Mouse (Mus musculus): Measurements from ENCODE around the gene Nsun7. TPM values are rescaled to one million over a fixed set of nuclear protein-coding genes. Genes with fewer than 3 reads are reported as not detected.
A peak's percentile ranks its signal among the peaks of the same experiment; 100 is the strongest.

The Nsun7 gene
- total RNA-seq, 2 experiments from 2014 or later = 4.5 to 5.1 TPM

DNA sequence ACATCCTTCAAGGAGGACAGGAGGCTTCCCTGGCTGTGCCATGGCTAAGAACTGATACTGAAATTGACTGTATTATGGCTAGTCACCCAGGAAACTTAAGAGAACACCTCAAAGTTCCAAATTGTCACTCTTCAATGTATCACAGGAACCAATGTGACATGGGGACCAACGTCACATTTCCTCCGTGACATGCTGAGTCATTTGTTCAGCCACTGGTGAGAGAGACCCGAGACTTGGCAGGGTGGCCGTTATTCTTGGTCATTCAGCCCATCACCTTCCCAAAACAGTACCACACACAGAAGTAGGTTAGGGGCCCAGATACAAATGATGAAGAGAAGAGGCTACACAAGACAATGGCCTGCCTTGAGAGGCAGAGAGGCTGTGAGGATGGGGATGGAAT, 63.4 kb downstream of the Nsun7 start:
- peak in 1 of 2 experiments; percentile 8 for DNase-seq (ENCODE audit: extremely low spot score in 1 of 2, low spot score in 2 of 2)
- intact Hi-C loops (cut with DNase I) = loop anchor here (5.0 kb wide), 1 partner anchor 61 kb away; no protein-coding TSS in a partner anchor

DNA sequence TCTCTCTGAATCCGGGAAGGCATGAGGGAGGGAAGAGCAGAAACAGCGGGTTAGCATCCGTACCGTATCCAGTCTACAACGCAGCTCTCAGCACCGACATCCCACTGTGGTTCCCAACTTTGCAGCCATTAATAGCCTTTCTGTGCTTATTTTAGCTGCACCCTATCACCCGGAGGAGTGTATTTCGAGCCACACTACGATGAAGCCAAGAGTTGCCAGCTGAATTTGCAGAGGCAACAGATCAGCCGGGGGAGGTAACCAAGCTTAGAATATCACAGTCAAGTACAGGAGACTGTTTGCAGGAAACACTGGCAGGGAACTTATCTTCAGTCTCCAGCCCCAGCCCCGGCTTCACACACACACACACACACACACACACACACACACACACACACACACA, 63.9 kb downstream of the Nsun7 start:
- intact Hi-C loops (cut with DNase I) = loop anchor here (5.0 kb wide), 1 partner anchor 61 kb away; no protein-coding TSS in a partner anchor

DNA sequence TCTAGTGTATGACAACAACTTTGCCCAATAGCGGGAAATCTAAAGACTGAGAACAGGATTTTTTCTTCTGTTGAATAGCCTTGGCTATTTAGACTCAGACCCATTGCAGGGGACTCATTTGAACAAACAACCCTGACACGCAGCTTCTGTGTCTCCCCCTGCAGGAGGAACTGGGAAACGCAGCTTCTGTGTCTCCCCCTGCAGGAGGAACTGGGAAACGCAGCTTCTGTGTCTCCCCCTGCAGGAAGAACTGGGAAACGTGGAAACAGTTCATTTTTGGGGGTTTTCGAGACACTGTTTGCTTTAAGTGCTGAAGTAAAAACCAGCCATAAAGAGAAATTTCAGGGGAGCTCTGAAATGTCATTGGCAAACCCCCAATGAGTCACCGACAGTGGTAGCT, 66.7 kb downstream of the Nsun7 start:
- no peak for DNase-seq (ENCODE audit: extremely low spot score in 1 of 2, low spot score in 2 of 2)
- intact Hi-C loops (cut with DNase I) = no loop called here

More for the DNA sequence above, 63.9 kb downstream of the Nsun7 start:
- peak in 1 of 2 experiments; percentile 71 for DNase-seq (ENCODE audit: extremely low spot score in 1 of 2, low spot score in 2 of 2)

DNA sequence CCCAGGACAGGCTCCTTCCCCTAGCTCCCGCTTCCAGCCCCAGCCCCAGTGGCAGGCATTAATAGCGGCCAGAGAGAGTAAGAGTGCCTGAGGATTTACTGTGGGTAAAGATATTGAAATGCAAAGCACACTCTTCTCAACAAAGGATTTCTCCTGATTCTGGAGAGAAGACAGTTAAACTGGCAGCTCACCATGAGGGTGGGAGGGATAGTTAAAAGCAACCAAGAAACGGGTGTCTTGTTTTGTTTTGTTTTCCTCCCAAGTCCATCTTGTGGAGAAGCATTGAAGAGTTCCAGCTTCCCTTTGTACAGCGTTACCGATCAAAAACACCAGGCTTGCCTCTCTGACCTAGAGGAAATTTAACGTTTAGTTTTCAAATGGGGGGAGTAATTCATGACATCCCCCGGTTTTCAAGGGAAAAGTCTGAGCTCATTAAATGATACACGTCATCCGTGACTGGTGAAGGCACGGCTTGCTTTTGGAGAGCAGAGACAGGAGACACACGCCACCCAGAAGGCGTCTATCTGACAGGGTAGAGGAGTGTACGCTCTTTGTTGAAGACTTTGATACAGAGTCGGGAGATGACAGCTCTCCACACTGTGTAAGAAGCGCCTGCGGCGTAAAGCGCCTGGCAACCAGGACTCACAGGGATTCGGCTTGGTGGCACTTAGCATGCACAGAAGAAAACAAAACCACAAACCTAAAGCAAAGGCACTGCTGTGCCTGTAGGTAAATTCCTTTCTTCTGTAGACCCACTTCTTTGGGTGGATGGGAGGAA, 68.4 kb downstream of the Nsun7 start:
- DNase-seq (ENCODE audit: extremely low spot score in 1 of 2, low spot score in 2 of 2) = peak in 1 of 2 experiments; percentile 27
- intact Hi-C loops (cut with DNase I) = no loop called here

DNA sequence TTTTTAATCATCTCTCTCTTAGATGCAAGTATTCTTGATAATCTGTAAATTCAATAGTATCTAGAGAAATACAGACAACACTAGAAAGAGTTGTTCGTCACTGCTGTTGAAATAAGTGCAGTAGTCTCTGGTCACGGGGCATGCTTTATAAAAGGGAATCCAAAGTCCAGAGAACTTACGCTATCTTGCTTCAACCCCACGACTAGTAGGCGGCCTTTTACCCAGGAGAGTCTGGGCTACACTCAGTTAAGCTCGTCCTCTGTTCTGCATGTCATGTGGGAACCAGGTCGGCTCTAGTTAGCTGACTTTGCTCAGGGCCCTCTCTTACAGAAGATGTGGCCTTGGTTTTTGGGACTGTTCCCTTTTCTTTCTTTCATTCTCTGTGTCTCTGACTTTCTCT, 69.1 kb downstream of the Nsun7 start:
- no peak for DNase-seq (ENCODE audit: extremely low spot score in 1 of 2, low spot score in 2 of 2)
- intact Hi-C loops (cut with DNase I) = no loop called here

DNA sequence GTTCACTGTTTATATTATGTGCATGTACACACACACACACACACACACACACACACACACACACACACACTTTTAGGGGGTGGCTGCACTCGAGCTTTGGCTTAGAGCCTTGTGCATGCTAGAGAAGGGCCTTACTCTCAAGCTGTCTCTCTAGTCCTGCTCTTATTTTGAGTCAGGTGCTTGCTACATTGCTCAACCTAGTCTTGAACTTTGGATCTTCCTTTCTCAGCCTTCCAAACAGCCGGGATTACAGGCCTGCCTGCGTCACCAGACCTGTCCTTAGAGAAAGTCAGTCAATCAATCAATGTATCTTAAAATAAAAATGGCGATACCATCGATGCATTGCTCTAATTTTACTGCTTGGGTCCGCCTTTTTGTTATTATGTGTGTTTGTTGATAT, 71.1 kb downstream of the Nsun7 start:
- intact Hi-C loops (cut with DNase I) = no loop called here
- DNase-seq (ENCODE audit: extremely low spot score in 1 of 2, low spot score in 2 of 2) = no peak

DNA sequence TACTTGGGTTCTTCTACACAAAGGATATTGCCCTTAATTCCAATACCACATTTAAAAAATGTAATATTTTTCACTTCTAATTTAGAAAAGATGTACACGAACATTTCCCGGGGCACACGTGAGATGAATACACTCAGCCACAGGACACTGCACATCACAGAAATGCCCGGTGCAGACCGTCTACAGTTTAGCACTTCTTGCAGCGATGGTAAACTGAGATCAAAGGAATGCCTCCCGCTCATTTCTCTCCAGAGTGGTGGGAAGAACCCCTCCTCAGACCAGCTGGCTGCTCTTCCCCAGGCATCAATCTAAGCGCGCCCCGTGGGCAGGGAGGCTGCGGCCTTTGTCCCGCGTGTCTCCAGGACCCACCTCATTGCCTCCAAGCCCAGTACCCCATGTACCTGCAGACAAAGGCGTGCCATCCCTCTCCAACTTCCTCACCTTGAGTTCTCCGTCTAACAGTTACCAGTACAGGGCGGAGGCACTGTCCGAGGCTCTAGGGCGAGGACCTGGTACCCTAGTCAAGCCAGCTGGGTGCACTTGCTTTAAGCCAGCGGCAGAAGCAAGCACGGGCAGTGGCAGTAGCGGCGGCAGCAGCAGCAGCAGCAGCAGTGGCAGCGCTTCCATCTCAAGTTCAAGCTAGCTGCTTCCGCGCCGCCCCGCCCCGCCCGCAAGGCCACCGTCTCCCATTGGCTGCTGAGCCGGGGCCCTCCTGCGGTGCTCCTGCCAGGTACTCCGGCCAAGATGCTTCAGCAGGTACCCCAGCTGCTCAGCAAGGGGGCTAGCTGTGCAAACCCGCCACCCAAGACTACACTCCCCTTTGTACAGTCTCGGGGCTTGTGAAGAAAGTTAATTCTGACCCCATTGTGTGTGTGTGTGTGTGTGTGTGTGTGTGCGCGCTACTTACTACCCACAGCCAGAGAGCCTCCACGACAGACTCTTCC, 77.6 kb downstream of the Nsun7 start:
- intact Hi-C loops (cut with DNase I) = no loop called here
- DNase-seq (ENCODE audit: extremely low spot score in 1 of 2, low spot score in 2 of 2) = peak in 1 of 2 experiments; percentile 59

DNA sequence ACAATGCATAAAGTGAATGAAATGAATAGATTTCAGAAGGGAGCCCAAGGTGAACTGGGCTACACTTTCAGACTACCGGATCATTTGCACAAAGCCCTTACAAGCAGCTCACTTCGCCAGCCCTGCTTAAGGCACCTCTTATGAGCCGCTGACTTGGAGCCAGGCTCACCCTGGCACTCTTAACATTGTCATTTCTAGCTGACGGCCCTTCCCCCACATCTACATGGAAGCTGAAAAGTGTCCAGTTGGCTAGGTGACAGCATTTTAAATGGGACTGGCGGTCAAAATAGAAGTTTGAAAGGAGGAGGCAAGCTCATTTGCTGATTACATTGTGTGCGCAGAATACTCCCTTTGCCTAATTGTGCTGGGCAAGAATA, 78.3 kb downstream of the Nsun7 start:
- DNase-seq (ENCODE audit: extremely low spot score in 1 of 2, low spot score in 2 of 2) = no peak
- intact Hi-C loops (cut with DNase I) = no loop called here

DNA sequence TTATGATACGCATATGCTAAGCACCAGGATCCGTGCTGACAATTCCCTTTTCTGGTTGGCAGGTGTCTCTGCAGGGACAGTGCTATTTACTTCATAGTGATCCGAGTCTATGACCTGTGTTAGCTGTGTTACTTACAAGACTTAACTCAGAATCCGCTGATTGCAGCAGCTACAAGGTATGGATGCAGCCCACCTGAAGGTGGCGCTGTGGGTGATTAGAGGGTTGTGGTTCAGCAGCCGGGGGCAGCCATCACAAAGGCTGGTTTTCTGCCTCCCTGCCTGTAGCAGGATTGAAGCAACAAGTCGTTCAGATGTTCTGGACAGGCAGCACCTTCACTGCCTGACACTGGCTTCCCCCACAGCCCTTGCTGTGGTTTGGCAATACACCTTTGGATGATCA, 78.9 kb downstream of the Nsun7 start:
- DNase-seq (ENCODE audit: extremely low spot score in 1 of 2, low spot score in 2 of 2) = peak in 1 of 2 experiments; percentile 50
- intact Hi-C loops (cut with DNase I) = no loop called here

DNA sequence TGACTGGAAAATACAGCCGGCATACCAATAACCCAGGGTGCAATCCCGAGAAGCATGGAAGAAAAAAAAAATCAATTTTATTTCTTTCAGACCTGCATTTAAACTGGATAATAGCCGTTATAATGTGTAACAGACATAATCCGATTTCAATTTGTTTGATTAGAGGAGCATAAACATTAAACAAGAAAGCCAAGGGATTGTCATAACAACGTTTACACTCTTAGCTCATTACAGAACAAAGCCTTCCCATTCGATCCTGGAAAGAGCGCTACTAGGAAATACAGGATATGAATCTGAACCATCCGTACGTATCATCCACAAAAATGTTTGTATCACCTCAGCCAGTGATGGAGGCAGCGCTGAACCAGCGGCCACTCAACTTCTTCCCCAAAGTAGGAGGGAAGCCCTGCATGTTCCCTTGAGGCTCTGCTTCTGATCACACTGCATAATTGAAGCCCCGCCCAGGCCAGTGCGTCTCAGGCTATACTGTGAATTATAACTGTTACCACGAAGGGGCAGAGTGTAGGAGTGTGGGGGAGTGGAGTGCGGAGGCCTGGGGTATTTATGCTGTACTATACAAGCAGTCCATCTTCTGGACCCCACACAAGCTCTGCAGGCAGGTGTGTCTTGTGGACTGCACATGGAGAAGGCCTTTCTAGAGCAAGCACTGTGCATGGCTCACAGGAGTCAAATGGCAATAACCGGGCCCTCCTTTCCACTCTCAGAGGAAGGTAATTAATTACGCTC, 80.8 kb downstream of the Nsun7 start:
- intact Hi-C loops (cut with DNase I) = no loop called here
- no peak for DNase-seq (ENCODE audit: extremely low spot score in 1 of 2, low spot score in 2 of 2)

DNA sequence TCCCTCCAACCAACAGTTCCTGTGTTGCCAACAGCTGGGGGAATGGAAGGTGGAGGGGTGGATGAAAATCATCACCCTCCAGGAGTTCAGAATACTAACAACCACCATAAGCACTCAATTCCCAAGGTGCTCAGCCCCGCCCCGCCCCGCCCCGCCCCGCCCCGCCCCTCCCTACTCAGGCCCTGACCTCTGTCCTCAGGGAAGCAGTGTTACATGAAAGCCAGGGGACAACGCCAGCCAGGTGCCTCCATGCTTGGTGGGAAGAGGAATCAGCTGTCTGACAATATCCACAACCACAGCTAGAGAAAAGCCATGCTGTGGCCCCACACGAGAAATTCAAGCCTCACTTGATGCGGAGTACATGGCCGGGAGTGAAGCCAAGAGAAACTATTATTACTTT, 82.2 kb downstream of the Nsun7 start:
- no peak for DNase-seq (ENCODE audit: extremely low spot score in 1 of 2, low spot score in 2 of 2)
- intact Hi-C loops (cut with DNase I) = no loop called here

DNA sequence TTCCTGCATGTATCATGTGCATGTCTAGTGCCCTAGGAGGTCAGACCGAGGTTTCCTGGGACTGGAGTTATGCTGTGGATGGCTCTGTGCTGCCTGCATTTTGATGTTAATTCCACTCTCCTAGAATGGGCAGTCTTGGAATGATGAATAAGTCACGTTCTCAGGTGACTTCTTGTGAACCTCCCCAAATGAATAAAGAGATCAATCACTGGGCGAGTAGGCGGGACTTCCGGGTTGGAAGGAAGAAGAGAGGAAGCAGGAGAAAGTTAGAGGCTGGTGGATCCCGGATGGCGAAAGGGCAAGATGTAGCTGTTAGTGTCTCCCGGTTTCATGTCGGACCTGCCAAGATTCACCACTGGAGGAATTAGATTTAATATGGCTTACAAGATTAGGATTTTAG, 82.6 kb downstream of the Nsun7 start:
- no peak for DNase-seq (ENCODE audit: extremely low spot score in 1 of 2, low spot score in 2 of 2)
- intact Hi-C loops (cut with DNase I) = no loop called here

DNA sequence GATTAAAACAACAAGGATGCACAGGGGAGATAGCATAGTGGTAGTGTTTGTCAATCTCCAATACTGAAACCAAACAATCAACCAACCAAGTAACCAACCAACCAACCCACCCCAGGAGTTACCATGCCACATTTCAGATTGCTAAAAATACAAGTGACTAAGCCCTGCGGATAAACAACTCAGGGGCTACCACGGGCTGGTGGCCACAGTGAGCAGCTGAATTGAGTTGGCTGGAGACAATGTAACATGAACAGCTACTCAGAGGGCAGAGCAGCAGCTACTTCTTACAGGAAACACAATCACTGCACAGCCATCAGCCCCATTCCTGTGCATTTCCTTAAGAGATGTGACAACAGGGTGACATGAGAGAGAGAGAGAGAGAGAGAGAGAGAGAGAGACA, 84.5 kb downstream of the Nsun7 start:
- DNase-seq (ENCODE audit: extremely low spot score in 1 of 2, low spot score in 2 of 2) = no peak
- intact Hi-C loops (cut with DNase I) = no loop called here

DNA sequence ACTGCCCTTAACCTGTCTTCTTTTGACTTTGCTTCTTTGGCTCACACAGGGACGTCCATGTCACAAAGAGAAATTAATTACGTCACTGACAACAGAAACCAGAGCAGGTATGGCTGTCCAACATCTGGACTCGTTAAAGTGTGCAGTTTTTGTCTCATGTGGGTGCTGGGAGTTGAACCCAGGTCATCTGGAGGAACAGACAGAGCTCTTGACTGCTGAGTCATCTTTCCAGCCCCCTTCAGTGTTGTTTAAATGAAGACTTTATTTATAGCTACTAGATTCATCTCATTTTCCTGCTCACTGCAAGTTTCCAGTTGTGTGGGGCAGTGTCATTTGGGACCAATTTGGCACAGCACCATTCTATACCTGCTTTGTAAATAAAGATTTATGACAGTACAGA, 85.4 kb downstream of the Nsun7 start:
- no peak for DNase-seq (ENCODE audit: extremely low spot score in 1 of 2, low spot score in 2 of 2)
- intact Hi-C loops (cut with DNase I) = no loop called here

DNA sequence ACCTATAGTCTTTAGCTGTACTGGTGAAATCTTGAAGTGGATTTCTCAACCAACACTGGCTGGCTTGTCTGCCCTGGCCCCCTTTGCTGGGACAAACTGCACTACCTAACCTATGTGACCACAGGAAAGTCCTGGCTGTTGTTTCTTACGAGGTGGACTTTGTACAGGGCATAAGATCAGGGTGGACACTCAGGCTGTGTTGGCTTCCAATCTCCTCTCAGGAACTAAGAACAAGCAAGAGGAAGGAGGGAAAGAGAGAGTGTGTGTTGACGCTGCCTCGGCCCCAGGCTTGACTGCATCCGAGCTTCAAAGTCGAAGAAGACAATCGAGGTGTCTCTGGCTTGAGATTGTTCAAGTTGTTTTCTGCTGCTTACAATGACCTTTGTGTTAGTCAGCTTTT, 87.1 kb downstream of the Nsun7 start:
- DNase-seq (ENCODE audit: extremely low spot score in 1 of 2, low spot score in 2 of 2) = no peak
- intact Hi-C loops (cut with DNase I) = no loop called here

Other genes starting within 250 kb of the Nsun7 start
- 1 to 10 TPM; 2.2 to 2.8 TPM for gene Rbm47, start 86.8 kb upstream of the Nsun7 start, total RNA-seq (2021)

Measured in left cerebral cortex, postnatal 10 days (tissue).